Mouse (Mus musculus): Measurements from ENCODE around the gene Asb10. TPM values are rescaled to one million over a fixed set of nuclear protein-coding genes. Genes with fewer than 3 reads are reported as not detected.
A peak's percentile ranks its signal among the peaks of the same experiment; 100 is the strongest.

Gene Asb10
- polyA plus RNA-seq (2014; fragmentation: Nextera tagmentation; extraction: Ambion mirVana) = 0.25 TPM in 2 replicates

DNA sequence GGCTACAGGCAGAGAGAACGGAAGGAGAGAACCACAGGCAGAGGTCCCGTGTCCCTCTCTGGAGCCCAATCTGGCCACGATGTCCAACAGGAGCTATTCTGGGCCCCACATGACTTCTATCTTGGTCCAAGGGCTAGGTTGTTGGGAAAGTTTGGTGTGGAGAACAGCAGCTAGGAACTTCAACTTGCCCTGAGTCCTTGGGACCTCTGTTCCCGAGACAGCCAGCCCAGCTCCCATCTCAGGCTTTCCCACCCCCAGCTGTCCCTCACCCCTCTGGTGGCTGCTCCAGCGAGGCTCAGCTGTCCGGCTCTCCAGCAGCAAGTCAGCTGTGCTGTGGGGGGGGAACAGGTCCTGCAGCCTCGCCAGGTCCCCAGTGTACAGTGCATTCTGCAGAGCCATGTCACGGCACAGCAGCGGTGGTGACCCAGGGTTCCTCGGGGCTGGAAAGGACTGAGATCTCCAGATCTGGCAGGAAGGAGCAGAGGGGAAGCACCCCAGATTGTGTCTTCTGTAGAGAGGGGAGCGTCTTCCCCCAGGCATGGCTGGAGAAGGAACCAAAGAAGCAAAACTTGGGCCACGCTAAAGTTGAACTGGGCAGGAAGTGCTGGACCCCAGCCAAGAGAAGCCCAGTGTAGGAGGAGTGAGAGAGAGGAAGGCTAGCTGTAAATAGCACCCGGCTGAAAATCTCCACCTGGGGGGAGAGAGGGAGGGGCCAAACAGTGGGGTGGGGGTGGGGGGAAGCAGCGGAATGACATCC is at the start of gene Asb10:
TSS of gene Asb10 (minus strand) at position 592 of the 757 bp plus-strand sequence.
- no peak for DNase-seq (ENCODE audit: low spot score, missing footprints)
- Histone ChIP-seq H3K27me3 (ENCODE audit: control insufficient read depth, insufficient read depth, low read length) (no peaks in the 10 kb centered on the region), H3K4me3 (ENCODE audit: low read depth, low read length) (no peak within 1 kb of the TSS), H3K27ac (ENCODE audit: low read depth, low read length) (no peak within 1 kb of the TSS), H3K4me2 (no peak within 1 kb of the TSS), H3K9ac (ENCODE audit: low read length) (no peak within 1 kb of the TSS), H3K4me1 (ENCODE audit: control insufficient read depth, insufficient read depth, low read length) (no peaks in the 10 kb centered on the region), H3K36me3 (ENCODE audit: control insufficient read depth, insufficient read depth, low read length) (no peaks in the 10 kb centered on the region), H3K9me3 (ENCODE audit: control insufficient read depth, low read length) (no peaks in the 10 kb centered on the region)
- ATAC-seq (ENCODE audit: low FRiP score) = no peak
- 57% methylated on average over 14 of the region's 14 CpGs for WGBS

DNA sequence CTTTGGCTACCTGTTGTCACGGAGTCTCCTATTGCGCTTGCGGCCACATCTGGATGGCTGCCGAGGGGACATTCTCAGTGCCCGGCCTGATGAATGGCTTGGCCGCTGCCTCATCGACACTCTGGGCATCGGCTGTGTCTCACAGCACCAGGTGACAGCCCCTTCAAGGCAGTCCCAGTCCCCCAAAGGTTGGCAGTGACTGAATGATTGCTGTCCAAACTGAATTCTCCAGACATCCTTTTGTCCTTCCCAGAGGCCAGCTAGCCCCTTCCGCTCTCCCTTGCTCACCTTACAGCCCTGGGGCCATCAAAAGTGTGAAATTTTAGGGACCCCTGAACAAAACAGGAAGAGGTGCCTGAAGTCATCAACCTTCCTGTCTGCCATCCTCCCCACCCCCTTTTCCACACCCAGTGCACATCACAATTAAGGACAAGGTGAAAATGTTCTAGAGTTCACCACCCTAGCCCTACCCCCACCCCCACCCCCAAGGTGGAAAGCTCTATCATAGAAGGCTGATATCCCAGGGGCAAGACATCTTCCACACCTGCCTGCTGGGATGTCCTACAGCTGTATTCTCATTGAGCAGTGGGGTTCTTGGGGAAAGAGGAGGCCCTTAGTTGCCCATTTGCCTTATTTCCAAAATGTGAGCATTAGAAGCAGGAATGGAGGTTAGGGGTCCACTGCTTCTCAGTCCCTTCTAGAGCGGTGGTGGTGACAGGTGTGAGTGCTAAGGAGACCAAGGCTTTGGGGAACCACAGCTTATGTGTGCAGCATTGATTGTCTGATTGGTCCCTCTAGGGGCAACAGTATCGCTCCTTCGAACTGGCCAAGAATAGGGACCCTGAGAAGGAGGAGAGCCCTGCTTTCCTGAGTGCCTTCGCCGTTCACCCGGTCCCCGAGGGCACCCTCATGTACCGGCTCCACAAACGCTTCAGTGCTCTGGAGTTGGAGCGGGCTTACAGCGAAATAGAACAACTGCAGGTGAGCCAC is 49.0 kb upstream of the Asb10 start:
- Histone ChIP-seq H3K36me3 (ENCODE audit: control insufficient read depth, insufficient read depth, low read length) (peaks cover 20% of the 10 kb centered on the region), H3K27me3 (ENCODE audit: control insufficient read depth, insufficient read depth, low read length) (no peaks in the 10 kb centered on the region), H3K9ac (ENCODE audit: low read length) (no peak overlapping the region), H3K9me3 (ENCODE audit: control insufficient read depth, low read length) (no peaks in the 10 kb centered on the region), H3K4me3 (ENCODE audit: low read depth, low read length) (no peak overlapping the region), H3K27ac (ENCODE audit: low read depth, low read length) (no peak overlapping the region), H3K4me2 (no peak overlapping the region), H3K4me1 (ENCODE audit: control insufficient read depth, insufficient read depth, low read length) (peaks cover 22% of the 10 kb centered on the region)
- DNase-seq (ENCODE audit: low spot score, missing footprints) = peak; percentile 73
- WGBS = 88% methylated on average over 20 of the region's 20 CpGs
- ATAC-seq (ENCODE audit: low FRiP score) = no peak

DNA sequence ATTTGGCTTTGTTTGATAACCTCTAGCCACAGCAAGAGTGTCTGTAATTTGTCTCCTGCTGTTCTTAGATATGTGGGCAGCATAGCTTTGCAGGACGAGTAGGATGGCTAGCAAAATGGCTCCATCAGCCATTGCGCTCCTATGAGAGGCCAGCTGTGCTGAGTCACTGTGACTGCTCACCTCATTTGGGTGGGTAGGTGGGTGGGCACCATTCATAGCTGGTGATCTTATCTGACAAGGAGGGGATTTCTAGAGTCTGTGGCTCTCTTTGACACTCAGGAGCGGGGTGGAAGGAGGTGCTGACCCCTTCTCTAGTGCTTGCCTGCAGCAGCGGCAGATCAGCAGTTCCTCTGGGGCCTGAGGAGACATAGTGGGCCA is 46.4 kb upstream of the Asb10 start:
- H3K36me3 ChIP-seq (ENCODE audit: control insufficient read depth, insufficient read depth, low read length) = peaks cover 8% of the 10 kb centered on the region
- H3K4me1 ChIP-seq (ENCODE audit: control insufficient read depth, insufficient read depth, low read length) = peaks cover 22% of the 10 kb centered on the region
- 36% methylated on average over 4 of the region's 4 CpGs for WGBS
- H3K27me3 ChIP-seq (ENCODE audit: control insufficient read depth, insufficient read depth, low read length) = no peaks in the 10 kb centered on the region
- H3K4me2 ChIP-seq = peak overlapping the region; percentile 94
- H3K9me3 ChIP-seq (ENCODE audit: control insufficient read depth, low read length) = no peaks in the 10 kb centered on the region
- peak overlapping the region; percentile 81 for H3K9ac ChIP-seq (ENCODE audit: low read length)
- peak overlapping the region; percentile 73 for H3K4me3 ChIP-seq (ENCODE audit: low read depth, low read length)
- no peak overlapping the region for H3K27ac ChIP-seq (ENCODE audit: low read depth, low read length)
- DNase-seq (ENCODE audit: low spot score, missing footprints) (peak; percentile 86), ATAC-seq (ENCODE audit: low FRiP score) (peak; percentile 8; the same call in 1 of the 2 replicates)

DNA sequence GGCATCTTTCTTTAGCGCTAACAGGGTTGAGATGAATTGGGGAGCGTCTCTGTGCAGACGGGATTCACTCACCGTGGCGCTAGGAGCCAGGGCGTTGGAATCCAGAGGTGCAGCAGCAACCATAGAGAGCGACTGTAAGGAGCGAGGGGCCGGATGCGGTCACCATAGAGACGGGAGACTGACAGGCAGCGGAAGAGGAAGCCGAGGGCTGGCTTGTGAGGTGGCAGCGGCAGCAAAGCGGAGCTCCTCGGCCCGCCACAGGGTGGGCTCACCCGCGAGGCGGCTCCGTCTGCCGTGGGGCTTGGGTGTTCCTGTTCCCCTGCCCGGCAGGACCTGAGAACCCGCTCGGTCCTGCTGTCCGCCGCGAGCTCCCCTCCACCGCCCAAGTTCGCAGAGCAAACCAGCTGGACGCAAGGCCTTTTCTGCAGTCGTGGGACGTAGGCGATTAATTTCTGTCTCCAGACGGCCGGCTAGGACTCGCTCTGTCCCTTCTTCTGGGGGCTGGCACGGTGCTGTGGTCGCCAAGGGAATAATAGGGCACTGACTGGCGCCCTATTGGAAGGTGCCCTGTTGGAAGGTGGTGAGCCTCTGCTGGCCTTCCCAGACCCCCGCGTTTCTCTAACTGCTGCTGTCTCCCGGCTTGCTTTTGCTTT is 45.9 kb upstream of the Asb10 start, which contains the start of gene Chpf2:
TSS of gene Chpf2 (plus strand) at position 195 of the 653 bp plus-strand sequence.
- Histone ChIP-seq H3K4me1 (ENCODE audit: control insufficient read depth, insufficient read depth, low read length) (peaks cover 18% of the 10 kb centered on the region), H3K4me3 (ENCODE audit: low read depth, low read length) (peak within 1 kb of the TSS; percentile 73), H3K27me3 (ENCODE audit: control insufficient read depth, insufficient read depth, low read length) (no peaks in the 10 kb centered on the region), H3K4me2 (peak within 1 kb of the TSS; percentile 94), H3K36me3 (ENCODE audit: control insufficient read depth, insufficient read depth, low read length) (peaks cover 5% of the 10 kb centered on the region; the same call in 1 of the 2 replicates), H3K9me3 (ENCODE audit: control insufficient read depth, low read length) (no peaks in the 10 kb centered on the region), H3K27ac (ENCODE audit: low read depth, low read length) (no peak within 1 kb of the TSS), H3K9ac (ENCODE audit: low read length) (peak within 1 kb of the TSS; percentile 81)
- WGBS = under 1% methylated on average over 37 of the region's 43 CpGs
- DNase-seq (ENCODE audit: low spot score, missing footprints) = peak; percentile 96
- ATAC-seq (ENCODE audit: low FRiP score) = peak; percentile 88

DNA sequence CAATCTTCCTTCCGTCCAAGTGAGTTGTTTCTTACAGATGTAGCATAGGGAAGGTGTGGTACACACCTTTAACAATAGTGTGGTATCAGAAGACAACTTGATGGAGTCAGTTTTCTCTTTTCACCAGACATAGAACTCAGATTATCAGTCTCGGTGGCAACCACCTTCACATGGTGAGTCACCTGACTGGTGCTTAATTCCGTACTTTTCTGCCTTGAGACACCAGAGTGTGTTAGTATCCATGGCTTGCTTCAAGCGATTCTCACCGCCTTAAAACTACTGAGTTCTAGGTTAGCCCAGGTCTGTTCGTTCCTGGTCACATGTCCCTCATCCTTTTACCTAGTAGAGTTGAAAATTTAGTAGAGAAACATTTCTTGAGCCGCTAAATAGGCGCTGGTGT is 45.3 kb upstream of the Asb10 start:
- peak overlapping the region; percentile 73 for H3K4me3 ChIP-seq (ENCODE audit: low read depth, low read length)
- ATAC-seq (ENCODE audit: low FRiP score) (peak; percentile 14; the same call in 1 of the 2 replicates), DNase-seq (ENCODE audit: low spot score, missing footprints) (peak; percentile 87)
- H3K27me3 ChIP-seq (ENCODE audit: control insufficient read depth, insufficient read depth, low read length) = no peaks in the 10 kb centered on the region
- no peaks in the 10 kb centered on the region for H3K9me3 ChIP-seq (ENCODE audit: control insufficient read depth, low read length)
- WGBS = 10% methylated on average over 8 of the region's 8 CpGs
- peaks cover 15% of the 10 kb centered on the region for H3K4me1 ChIP-seq (ENCODE audit: control insufficient read depth, insufficient read depth, low read length)
- peak overlapping the region; percentile 81 for H3K9ac ChIP-seq (ENCODE audit: low read length)
- H3K27ac ChIP-seq (ENCODE audit: low read depth, low read length) = no peak overlapping the region
- H3K36me3 ChIP-seq (ENCODE audit: control insufficient read depth, insufficient read depth, low read length) = no peaks in the 10 kb centered on the region
- H3K4me2 ChIP-seq = peak overlapping the region; percentile 94

DNA sequence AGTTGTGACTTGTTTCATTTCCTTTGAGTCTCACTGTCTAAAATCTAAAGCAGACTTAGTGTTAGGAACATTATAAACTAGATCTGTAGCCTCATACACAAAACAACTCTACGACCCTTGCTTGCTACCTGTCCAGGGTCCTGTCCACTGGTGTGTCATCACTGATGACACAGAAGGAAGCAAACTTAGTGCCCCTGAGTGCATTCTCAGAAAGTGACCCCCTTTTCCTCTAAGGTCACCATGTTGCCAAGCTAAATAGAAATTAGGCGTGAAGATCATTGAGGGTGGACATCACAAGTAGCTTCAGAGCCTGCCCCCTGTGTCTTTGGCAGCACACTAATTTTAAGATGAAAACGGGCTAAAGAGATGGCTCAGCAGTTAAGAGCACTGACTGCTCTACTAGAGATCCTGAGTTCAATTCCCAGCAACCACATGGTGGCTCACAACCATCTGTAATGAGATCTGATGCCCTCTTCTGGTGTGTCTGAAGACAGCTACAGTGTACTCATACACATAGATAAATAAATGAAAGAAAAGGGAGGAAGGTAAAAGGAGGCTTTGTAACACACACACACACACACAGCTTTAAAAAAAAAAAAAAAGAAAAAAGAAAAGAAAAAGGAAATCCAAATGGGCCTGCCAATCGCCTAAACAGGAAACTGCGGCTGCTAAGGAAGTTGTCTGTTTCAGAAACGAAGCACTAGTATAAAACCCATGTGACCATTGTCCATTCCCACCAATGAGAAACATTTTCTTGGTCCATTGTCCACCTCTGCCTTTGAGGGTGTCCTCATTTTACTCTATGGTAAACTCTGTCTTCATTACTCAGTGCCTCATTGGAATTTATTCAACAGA is 37.6 kb upstream of the Asb10 start:
- Histone ChIP-seq H3K9ac (ENCODE audit: low read length) (peak overlapping the region; percentile 62; the same call in 1 of the 2 replicates), H3K4me1 (ENCODE audit: control insufficient read depth, insufficient read depth, low read length) (peaks cover 10% of the 10 kb centered on the region), H3K27me3 (ENCODE audit: control insufficient read depth, insufficient read depth, low read length) (no peaks in the 10 kb centered on the region), H3K4me2 (peak overlapping the region; percentile 57), H3K9me3 (ENCODE audit: control insufficient read depth, low read length) (no peaks in the 10 kb centered on the region), H3K27ac (ENCODE audit: low read depth, low read length) (no peak overlapping the region), H3K4me3 (ENCODE audit: low read depth, low read length) (peak overlapping the region; percentile 84), H3K36me3 (ENCODE audit: control insufficient read depth, insufficient read depth, low read length) (peaks cover 9% of the 10 kb centered on the region; the same call in 1 of the 2 replicates)
- ATAC-seq (ENCODE audit: low FRiP score) (no peak), DNase-seq (ENCODE audit: low spot score, missing footprints) (peak; percentile 73)
- WGBS = 72% methylated on average over 6 of the region's 6 CpGs

DNA sequence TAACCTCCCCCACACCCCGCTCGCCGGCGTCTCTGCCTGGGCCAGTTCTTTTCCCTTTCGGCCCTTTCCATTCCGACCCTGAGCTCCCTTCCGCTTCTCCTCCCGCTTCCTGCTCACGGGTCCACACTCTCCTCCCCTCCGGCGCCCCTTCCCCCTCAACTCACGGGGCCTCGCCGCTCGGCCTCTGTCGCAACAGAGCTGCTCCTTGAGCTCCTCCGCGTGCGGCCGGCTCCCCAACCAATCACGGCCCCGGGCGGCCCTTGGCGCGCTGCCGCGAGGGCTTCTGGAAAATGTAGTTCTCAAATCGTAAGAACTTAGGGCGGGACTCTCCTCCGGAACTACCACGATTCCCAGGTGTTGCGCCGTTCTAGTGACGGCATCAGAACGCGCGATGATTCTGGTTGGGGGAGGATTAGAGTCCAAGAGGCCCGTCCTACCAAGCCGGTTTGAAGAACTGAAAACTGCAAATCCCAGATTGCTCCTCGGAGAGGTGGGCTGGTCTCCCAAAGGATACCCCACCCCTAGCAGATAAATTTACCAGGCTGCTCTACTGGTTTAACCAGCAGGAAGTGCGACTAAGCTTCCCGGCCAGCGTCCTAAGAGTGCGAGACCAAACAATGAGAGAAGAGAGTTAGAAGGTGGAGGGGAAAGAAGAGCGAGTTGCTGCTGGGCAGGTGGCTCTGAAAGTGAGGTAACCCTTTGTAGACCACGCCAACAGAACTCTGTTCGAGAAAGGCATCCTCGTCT is 36.6 kb upstream of the Asb10 start, which contains the start of gene Abcf2:
TSS of gene Abcf2 (minus strand) at position 285 of the 747 bp plus-strand sequence.
- Histone ChIP-seq H3K4me2 (peak within 1 kb of the TSS; percentile 74), H3K27ac (ENCODE audit: low read depth, low read length) (peak within 1 kb of the TSS; percentile 67), H3K4me1 (ENCODE audit: control insufficient read depth, insufficient read depth, low read length) (peaks cover 10% of the 10 kb centered on the region), H3K27me3 (ENCODE audit: control insufficient read depth, insufficient read depth, low read length) (no peaks in the 10 kb centered on the region), H3K9ac (ENCODE audit: low read length) (peak within 1 kb of the TSS; percentile 85), H3K9me3 (ENCODE audit: control insufficient read depth, low read length) (no peaks in the 10 kb centered on the region), H3K36me3 (ENCODE audit: control insufficient read depth, insufficient read depth, low read length) (peaks cover 18% of the 10 kb centered on the region; the same call in 1 of the 2 replicates), H3K4me3 (ENCODE audit: low read depth, low read length) (peak within 1 kb of the TSS; percentile 84)
- DNase-seq (ENCODE audit: low spot score, missing footprints) (peak; percentile 100), ATAC-seq (ENCODE audit: low FRiP score) (peak; percentile 98)
- WGBS = under 1% methylated on average over 48 of the region's 48 CpGs
